Mouse (Mus musculus): ENCODE results near the gene Ppp1r21. TPM values are rescaled to one million over a fixed set of nuclear protein-coding genes. Genes with fewer than 3 reads are reported as not detected.

Ppp1r21 gene
- polyA plus RNA-seq, 1 experiment, result 13.8 TPM

- Histone ChIP-seq H3K27ac (replicated peaks; ENCODE audit: low read depth, low read length) (no peak overlapping the region), H3K4me3 (ENCODE audit: insufficient read depth, low read depth, low read length) (no peak overlapping the region), H3K4me1 (ENCODE audit: control insufficient read depth, insufficient read depth, insufficient read length, low read length) (no peaks in the 10 kb centered on the region)
These were observed 48.8 kb downstream of the Ppp1r21 start for GRCm38 (mm10) chr17:88578522-88579242.

GRCm38 (mm10) chr17:88580556-88580955, 50.6 kb downstream of the Ppp1r21 start:
- Histone ChIP-seq H3K4me1 (ENCODE audit: control insufficient read depth, insufficient read depth, insufficient read length, low read length) (no peaks in the 10 kb centered on the region), H3K27ac (replicated peaks; ENCODE audit: low read depth, low read length) (no peak overlapping the region)

DNA sequence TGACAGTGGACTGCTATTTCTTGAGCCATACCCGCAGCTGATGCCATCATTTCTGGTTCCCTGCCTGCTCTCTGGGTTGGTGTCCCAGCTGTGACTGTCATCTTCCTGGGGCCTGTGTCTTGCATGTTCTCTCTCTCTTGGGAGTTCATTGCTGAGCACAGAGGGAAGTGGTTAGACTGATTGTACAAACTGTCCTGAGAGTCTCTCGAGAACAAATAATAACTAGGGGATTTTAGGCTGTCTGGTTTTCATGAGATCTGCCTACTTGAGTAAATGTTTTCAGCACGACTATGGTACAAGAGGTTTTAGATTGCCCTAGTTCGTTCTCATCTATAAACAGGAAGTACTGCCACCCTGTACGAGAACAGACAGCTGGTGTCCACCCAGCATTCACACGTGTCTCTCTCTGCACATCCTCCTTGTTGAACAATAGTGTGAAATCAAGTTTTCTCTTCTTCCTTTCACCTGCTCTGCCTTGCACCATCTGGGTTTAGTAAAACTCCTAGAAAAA, 51.6 kb downstream of the Ppp1r21 start:
- no peak overlapping the region for H3K4me3 ChIP-seq (ENCODE audit: insufficient read depth, low read depth, low read length)
- H3K4me1 ChIP-seq (ENCODE audit: control insufficient read depth, insufficient read depth, insufficient read length, low read length), result no peaks in the 10 kb centered on the region
- peak overlapping the region; percentile 49 for H3K27ac ChIP-seq (replicated peaks; ENCODE audit: low read depth, low read length)

More at GRCm38 (mm10) chr17:88580556-88580955, 50.6 kb downstream of the Ppp1r21 start:
- H3K4me3 ChIP-seq (ENCODE audit: insufficient read depth, low read depth, low read length), result no peak overlapping the region

DNA sequence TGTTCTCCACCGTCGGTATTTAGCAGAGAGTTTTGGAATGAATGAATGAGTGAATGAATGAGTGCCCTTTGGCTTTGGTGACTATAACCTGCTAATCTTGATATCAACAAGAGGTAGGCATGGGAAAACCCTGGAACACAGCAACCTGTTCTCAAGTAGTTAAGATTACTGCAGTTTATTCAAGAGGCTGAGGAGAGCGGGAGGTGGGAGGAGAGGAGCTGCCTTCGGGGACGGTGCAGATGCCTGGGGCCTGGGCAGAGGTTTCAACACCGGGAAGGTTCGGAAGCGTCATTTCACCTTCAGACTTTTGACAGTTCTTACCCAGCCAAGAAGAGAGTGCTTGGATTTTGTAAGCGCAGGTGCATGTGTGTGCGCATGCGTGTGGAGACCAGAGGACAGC, 53.1 kb downstream of the Ppp1r21 start:
- Histone ChIP-seq H3K4me1 (ENCODE audit: control insufficient read depth, insufficient read depth, insufficient read length, low read length) (no peaks in the 10 kb centered on the region), H3K27ac (replicated peaks; ENCODE audit: low read depth, low read length) (no peak overlapping the region)

GRCm38 (mm10) chr17:88583411-88583810, 53.5 kb downstream of the Ppp1r21 start:
- Histone ChIP-seq H3K4me1 (ENCODE audit: control insufficient read depth, insufficient read depth, insufficient read length, low read length) (no peaks in the 10 kb centered on the region), H3K4me3 (ENCODE audit: insufficient read depth, low read depth, low read length) (no peak overlapping the region), H3K27ac (replicated peaks; ENCODE audit: low read depth, low read length) (no peak overlapping the region)

More for the DNA sequence above, 53.1 kb downstream of the Ppp1r21 start:
- no peak overlapping the region for H3K4me3 ChIP-seq (ENCODE audit: insufficient read depth, low read depth, low read length)

- Histone ChIP-seq H3K27ac (replicated peaks; ENCODE audit: low read depth, low read length) (no peak overlapping the region), H3K4me3 (ENCODE audit: insufficient read depth, low read depth, low read length) (no peak overlapping the region), H3K4me1 (ENCODE audit: control insufficient read depth, insufficient read depth, insufficient read length, low read length) (no peaks in the 10 kb centered on the region; the same call in 1 of the 2 replicates)
These were observed 57.5 kb downstream of the Ppp1r21 start for GRCm38 (mm10) chr17:88587371-88587770.

GRCm38 (mm10) chr17:88588228-88588627, 58.3 kb downstream of the Ppp1r21 start:
- Histone ChIP-seq H3K4me1 (ENCODE audit: control insufficient read depth, insufficient read depth, insufficient read length, low read length) (no peaks in the 10 kb centered on the region; the same call in 1 of the 2 replicates), H3K4me3 (ENCODE audit: insufficient read depth, low read depth, low read length) (no peak overlapping the region), H3K27ac (replicated peaks; ENCODE audit: low read depth, low read length) (no peak overlapping the region)

GRCm38 (mm10) chr17:88590251-88590650, 60.3 kb downstream of the Ppp1r21 start:
- H3K4me3 ChIP-seq (ENCODE audit: insufficient read depth, low read depth, low read length), result no peak overlapping the region
- H3K27ac ChIP-seq (replicated peaks; ENCODE audit: low read depth, low read length), result no peak overlapping the region
- H3K4me1 ChIP-seq (ENCODE audit: control insufficient read depth, insufficient read depth, insufficient read length, low read length), result no peaks in the 10 kb centered on the region; the same call in 1 of the 2 replicates

DNA sequence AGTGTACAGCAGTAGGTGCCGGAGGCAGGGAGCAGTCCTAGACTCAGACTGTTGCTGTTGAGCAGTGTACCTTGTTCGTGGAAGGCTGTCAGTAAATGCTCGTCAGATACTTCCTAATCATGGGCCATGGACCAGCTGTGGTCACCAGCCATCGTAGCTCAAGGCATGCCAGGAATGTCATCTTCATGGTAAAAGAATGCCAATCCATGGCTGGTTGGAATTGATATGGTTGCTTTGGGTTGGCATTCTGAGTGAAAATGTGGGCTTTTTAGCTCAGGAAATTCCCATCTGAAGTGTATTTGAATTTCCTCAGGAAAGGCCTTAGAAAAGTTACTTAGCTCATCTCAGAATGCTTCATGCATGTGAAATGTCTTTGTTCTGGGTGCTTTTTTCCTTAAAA, 65.2 kb downstream of the Ppp1r21 start:
- Histone ChIP-seq H3K4me3 (ENCODE audit: insufficient read depth, low read depth, low read length) (no peak overlapping the region), H3K27ac (replicated peaks; ENCODE audit: low read depth, low read length) (no peak overlapping the region), H3K4me1 (ENCODE audit: control insufficient read depth, insufficient read depth, insufficient read length, low read length) (peaks cover 4% of the 10 kb centered on the region; the same call in 1 of the 2 replicates)

GRCm38 (mm10) chr17:88596068-88596467, 66.2 kb downstream of the Ppp1r21 start:
- Histone ChIP-seq H3K4me1 (ENCODE audit: control insufficient read depth, insufficient read depth, insufficient read length, low read length) (peaks cover 7% of the 10 kb centered on the region; the same call in 1 of the 2 replicates), H3K27ac (replicated peaks; ENCODE audit: low read depth, low read length) (no peak overlapping the region), H3K4me3 (ENCODE audit: insufficient read depth, low read depth, low read length) (no peak overlapping the region)

DNA sequence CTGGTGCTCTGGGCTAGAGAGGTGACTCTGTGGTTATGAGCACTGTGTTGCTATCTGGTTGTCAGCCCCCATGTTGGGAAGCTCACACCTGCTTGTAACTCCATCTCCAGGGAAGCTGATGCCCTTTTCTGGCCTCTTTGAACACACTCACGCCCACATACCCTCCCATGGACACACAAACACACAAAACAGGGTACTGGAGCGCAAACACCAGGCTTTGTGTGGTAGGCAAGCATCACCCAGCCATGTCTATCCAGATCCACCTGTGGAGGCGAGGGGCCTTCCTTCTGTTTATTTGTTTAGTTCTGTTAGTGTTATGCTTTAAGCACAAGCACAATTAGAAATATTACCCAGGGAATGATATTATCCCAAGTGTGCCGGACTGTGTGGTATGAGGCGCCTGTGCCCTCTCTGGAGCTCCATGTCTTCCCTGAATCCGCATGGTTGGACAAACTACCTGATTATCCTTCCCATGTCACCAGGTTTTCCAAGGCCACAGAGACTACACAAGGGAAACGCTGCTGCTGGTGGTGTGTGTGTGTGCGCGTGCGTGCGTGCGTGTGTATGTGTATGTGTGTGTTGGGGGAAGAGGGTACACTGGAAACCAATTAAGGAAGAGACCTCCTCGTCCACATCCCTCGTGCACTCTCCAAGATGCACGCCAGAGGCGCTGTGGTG, 66.8 kb downstream of the Ppp1r21 start:
- Histone ChIP-seq H3K4me3 (ENCODE audit: insufficient read depth, low read depth, low read length) (peak overlapping the region; percentile 64), H3K27ac (replicated peaks; ENCODE audit: low read depth, low read length) (peak overlapping the region; percentile 30; the same call in 1 of the 2 replicates), H3K4me1 (ENCODE audit: control insufficient read depth, insufficient read depth, insufficient read length, low read length) (peaks cover 9% of the 10 kb centered on the region; the same call in 1 of the 2 replicates)

- H3K27ac ChIP-seq (replicated peaks; ENCODE audit: low read depth, low read length), result peak within 1 kb of the TSS; percentile 89
These were observed 67.5 kb downstream of the Ppp1r21 start, which contains the start of gene Ston1 for GRCm38 (mm10) chr17:88597222-88598055. Gene Ston1, plus strand, starts transcription at chr17:88597684.

GRCm38 (mm10) chr17:88598056-88598420, 68.1 kb downstream of the Ppp1r21 start:
- peak overlapping the region; percentile 94 for H3K4me3 ChIP-seq (ENCODE audit: insufficient read depth, low read depth, low read length)
- H3K27ac ChIP-seq (replicated peaks; ENCODE audit: low read depth, low read length), result peak overlapping the region; percentile 89
- peaks cover 16% of the 10 kb centered on the region; the same call in 1 of the 2 replicates for H3K4me1 ChIP-seq (ENCODE audit: control insufficient read depth, insufficient read depth, insufficient read length, low read length)

More at GRCm38 (mm10) chr17:88597222-88598055, 67.5 kb downstream of the Ppp1r21 start, which contains the start of gene Ston1:
- Histone ChIP-seq H3K4me3 (ENCODE audit: insufficient read depth, low read depth, low read length) (peak within 1 kb of the TSS; percentile 94), H3K4me1 (ENCODE audit: control insufficient read depth, insufficient read depth, insufficient read length, low read length) (peaks cover 15% of the 10 kb centered on the region; the same call in 1 of the 2 replicates)

DNA sequence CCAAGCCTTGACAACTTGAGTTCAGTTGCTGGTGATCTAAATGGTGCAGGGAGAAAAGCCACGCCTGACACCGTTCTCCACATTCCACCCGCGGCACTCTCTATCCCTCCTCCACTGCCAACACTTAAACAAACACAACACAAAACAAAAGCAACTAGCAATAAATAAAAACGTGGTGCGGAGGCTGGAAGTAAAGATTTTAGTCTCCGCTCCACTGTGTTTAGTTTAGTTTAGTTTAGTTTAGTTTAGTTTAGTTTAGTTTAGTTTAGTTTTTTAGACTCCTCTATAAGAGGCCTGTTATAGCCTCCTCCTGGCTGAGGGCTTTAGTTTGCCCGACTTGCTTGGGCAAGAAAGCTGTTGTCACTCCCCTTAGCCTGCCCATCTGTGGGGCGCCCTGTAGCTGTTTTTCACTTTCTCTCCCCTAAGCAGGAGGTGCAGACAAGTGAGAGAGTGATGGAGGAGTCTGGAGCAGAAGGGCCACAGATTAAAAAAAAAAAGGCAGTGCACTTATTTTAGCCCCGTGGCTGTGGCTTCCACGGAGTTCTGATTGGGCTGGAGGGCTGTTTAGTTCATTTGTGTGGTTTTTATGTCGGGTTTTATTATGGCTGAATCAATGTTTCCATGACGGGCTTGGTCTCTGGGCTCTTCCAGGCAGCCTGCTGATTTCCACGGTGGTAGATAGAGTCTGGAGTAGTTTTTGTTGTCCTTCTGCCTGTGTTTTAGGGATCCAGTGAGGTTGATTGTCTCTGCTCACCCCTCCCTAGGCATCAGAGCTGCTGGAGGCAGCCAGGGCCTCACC, 68.9 kb downstream of the Ppp1r21 start:
- H3K4me1 ChIP-seq (ENCODE audit: control insufficient read depth, insufficient read depth, insufficient read length, low read length), result peaks cover 16% of the 10 kb centered on the region; the same call in 1 of the 2 replicates
- peak overlapping the region; percentile 35 for H3K27ac ChIP-seq (replicated peaks; ENCODE audit: low read depth, low read length)
- H3K4me3 ChIP-seq (ENCODE audit: insufficient read depth, low read depth, low read length), result peak overlapping the region; percentile 22

Data from brown adipose tissue, adult 24 weeks (tissue).